Mouse (Mus musculus) erythroblast, embryonic 14.5 days (primary cell): ENCODE results near the gene Rnf10.

Experiments
- GATA1 ChIP-seq: IDR thresholded peaks from 2 replicates; pipeline ENCODE4 v1.6.1; 2012; ENCODE audit warnings: low read length, inconsistent platforms, mixed read lengths
- TAL1 ChIP-seq: IDR thresholded peaks from 3 replicates; pipeline ENCODE4 v1.6.1; 2012; ENCODE audit warnings: low read length, inconsistent platforms, mixed read lengths

- TF ChIP-seq GATA1: no peak
- TF ChIP-seq TAL1: no peak
These were observed 6.1 kb upstream of the Rnf10 start for GRCm38 (mm10) chr5:115278785-115279184.
